Mouse (Mus musculus) neural tube, embryonic 14.5 days (tissue): ENCODE results near the gene Camk1. TPM values are rescaled to one million over a fixed set of nuclear protein-coding genes. Genes with fewer than 3 reads are reported as not detected.
A peak's percentile ranks its signal among the peaks of the same experiment; 100 is the strongest.

Experiments
- ATAC-seq: fragments of 200-750 bp; cut with Nextera tagmentation; 2 replicates; pipeline ENCODE4 v1.8.0; 2017; ENCODE audit warnings: low read depth, mild to moderate bottlenecking, moderate TSS enrichment, moderate library complexity
- H3K27ac ChIP-seq: fragments of 300-500 bp; sonication (generic); 2 replicates; pipeline ENCODE4 v1.5.1; 2014; ENCODE audit warnings: low read depth, mild to moderate bottlenecking, control low read depth, low read length, moderate library complexity, mixed read lengths
- H3K27me3 ChIP-seq: fragments of 300-500 bp; sonication (generic); 2 replicates; pipeline ENCODE4 v1.6.1; 2014; ENCODE audit warnings: low read length; ENCODE audit not compliant: control insufficient read depth, insufficient read depth
- H3K36me3 ChIP-seq: fragments of 300-500 bp; sonication (generic); 2 replicates; pipeline ENCODE4 v1.6.1; 2014; ENCODE audit warnings: low read length, mixed read lengths; ENCODE audit not compliant: control insufficient read depth, insufficient read depth
- H3K4me1 ChIP-seq: fragments of 300-500 bp; sonication (generic); 2 replicates; pipeline ENCODE4 v1.6.1; 2014; ENCODE audit warnings: low read length; ENCODE audit not compliant: control insufficient read depth, insufficient read depth
- H3K4me2 ChIP-seq: fragments of 300-500 bp; sonication (generic); 2 replicates; pipeline ENCODE4 v1.6.1; 2014; ENCODE audit warnings: mild to moderate bottlenecking, low read depth, low read length, control low read depth
- H3K4me3 ChIP-seq: fragments of 300-500 bp; sonication (generic); 2 replicates; pipeline ENCODE4 v1.5.1; 2014; ENCODE audit warnings: low read depth, low read length, control low read depth, mixed read lengths
- H3K9ac ChIP-seq: fragments of 300-500 bp; sonication (generic); replicated peaks from 2 replicates; pipeline ENCODE4 v1.6.1; 2014; ENCODE audit warnings: low read depth, mild to moderate bottlenecking, control low read depth, low read length, mixed read lengths
- H3K9me3 ChIP-seq: fragments of 300-500 bp; sonication (generic); 2 replicates; pipeline ENCODE4 v1.6.1; 2016; ENCODE audit warnings: low read length; ENCODE audit not compliant: control insufficient read depth
- WGBS: fragments of 180-500 bp; shearing (Covaris S2); extraction: QIAGEN DNeasy Blood & Tissue Kit; methylation state at CpG from one replicate; pipeline ENCODE4 v1.1.7; 2014; 5-methylcytosine and 5-hydroxymethylcytosine counted together
- polyA plus RNA-seq: library from polyadenylated mRNA; unstranded; fragments of >200 nt; fragmentation: Nextera tagmentation; extraction: Ambion mirVana; gene quantifications from 2 replicates; pipeline ENCODE4 v1.2.1, GENCODE M21; 2014

Camk1 gene
- polyA plus RNA-seq, 1 experiment from 2014 or later: 110 TPM

DNA sequence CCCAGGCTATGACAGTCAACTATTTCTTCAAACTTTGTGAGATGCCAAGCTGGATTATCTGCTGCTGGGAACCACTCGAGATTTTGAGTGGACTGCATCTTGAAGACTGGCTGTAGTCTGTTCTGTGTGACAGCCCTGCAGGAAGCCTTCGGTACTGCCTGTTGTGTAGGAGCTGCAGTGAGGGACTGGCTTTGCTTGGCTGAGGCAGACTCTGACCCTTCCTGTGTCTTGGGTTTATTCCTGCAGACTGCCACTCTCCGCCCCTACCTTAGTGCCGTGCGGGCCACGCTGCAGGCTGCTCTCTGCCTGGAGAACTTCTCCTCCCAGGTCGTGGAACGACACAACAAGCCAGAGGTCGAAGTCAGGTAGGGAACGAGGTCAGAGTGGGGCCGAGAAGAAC is 36.7 kb upstream of the Camk1 start:
- H3K4me2 ChIP-seq: no peak overlapping the region
- H3K9ac ChIP-seq: no peak overlapping the region
- no peaks in the 10 kb centered on the region for H3K9me3 ChIP-seq
- H3K27me3 ChIP-seq: no peaks in the 10 kb centered on the region
- peaks cover 12% of the 10 kb centered on the region for H3K4me1 ChIP-seq
- ATAC-seq: no peak
- H3K4me3 ChIP-seq: no peak overlapping the region
- no peak overlapping the region for H3K27ac ChIP-seq
- WGBS: 95% methylated on average over 11 of the region's 11 CpGs
- peaks cover 43% of the 10 kb centered on the region for H3K36me3 ChIP-seq

DNA sequence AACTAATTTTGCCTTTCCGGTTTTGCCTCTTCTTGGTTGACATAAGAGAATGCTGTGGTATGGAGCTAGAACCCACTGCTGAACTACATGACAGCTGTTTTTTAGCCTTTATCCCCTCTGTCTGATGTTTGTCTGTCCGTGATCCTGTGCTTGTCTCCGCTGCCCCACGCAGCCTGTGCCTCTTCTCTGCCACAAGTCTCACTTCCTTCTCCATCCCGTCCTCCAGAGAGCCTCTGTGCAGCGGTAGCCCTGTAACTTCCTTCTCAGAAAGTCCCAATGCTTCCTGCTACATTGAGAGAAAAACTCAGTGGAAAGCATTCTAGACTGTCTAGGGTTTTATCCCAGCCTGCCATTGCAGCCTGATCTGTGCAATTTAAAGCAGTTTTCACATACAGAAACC is 35.5 kb upstream of the Camk1 start:
- no peak overlapping the region for H3K27ac ChIP-seq
- H3K27me3 ChIP-seq: no peaks in the 10 kb centered on the region
- WGBS: 93% methylated on average over 6 of the region's 6 CpGs
- H3K9ac ChIP-seq: no peak overlapping the region
- peak overlapping the region; percentile 96; the same call in 1 of the 2 replicates for H3K4me3 ChIP-seq
- ATAC-seq: no peak
- peaks cover 12% of the 10 kb centered on the region for H3K4me1 ChIP-seq
- no peaks in the 10 kb centered on the region for H3K9me3 ChIP-seq
- H3K4me2 ChIP-seq: peak overlapping the region; percentile 98; the same call in 1 of the 2 replicates
- peaks cover 43% of the 10 kb centered on the region for H3K36me3 ChIP-seq

DNA sequence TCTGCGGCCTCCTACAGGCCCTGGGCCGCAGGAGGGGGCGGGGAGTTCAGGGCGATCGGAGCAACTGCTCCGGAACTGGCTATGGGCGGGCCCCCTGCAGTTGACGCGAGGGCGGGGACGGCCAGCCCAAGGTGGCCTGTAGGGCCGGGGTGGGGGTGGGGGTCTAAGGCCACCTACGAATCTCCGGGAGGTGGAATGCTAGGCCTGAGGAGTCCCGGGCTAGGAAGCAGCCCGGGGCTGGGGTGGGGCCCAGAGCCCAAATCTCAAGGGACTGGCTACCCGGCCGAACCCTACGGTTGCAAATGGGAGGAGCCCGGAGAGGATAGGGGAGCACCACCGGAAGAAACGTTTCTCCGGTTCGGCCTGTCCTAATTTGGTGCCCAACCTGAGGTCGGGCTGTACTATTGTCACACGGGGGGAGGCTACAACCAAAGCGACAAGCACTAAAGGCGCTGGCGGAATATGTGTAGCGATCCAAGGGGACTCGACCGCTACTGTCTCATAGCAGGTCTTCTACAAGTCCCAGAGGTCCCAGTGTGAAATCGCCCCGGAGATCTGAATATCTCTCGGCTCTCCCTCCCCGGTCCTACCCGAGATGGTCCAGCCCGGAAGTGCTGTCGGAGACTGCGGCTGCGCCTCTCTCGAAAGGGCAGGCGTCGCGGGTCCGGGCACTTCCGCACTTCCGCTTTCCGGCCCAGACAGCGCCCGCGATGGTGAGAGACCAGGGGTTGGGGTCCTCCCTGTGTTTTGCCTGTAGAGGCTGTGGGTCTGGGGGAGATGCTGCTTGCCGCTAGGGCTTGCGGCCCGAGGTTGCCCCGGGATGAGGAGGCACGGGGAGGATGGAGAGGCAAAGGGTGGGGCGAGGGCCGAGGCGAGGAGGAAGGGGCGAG is 34.0 kb upstream of the Camk1 start, which contains the start of the genes Tada3 and Arpc4:
Tada3 (minus strand) TSS at position 388 of the 890 bp plus-strand sequence.
Arpc4 (plus strand) TSS at position 620 of the 890 bp plus-strand sequence.
- no peaks in the 10 kb centered on the region for H3K9me3 ChIP-seq
- H3K4me2 ChIP-seq: peak within 1 kb of the TSS; percentile 98
- peak; percentile 95 for ATAC-seq
- peak within 1 kb of the TSS; percentile 96 for H3K4me3 ChIP-seq
- H3K27ac ChIP-seq: peak within 1 kb of the TSS; percentile 91
- H3K27me3 ChIP-seq: no peaks in the 10 kb centered on the region
- peak within 1 kb of the TSS; percentile 93 for H3K9ac ChIP-seq
- peaks cover 12% of the 10 kb centered on the region for H3K4me1 ChIP-seq
- H3K36me3 ChIP-seq: peaks cover 44% of the 10 kb centered on the region
- WGBS: under 1% methylated on average over 57 of the region's 61 CpGs

DNA sequence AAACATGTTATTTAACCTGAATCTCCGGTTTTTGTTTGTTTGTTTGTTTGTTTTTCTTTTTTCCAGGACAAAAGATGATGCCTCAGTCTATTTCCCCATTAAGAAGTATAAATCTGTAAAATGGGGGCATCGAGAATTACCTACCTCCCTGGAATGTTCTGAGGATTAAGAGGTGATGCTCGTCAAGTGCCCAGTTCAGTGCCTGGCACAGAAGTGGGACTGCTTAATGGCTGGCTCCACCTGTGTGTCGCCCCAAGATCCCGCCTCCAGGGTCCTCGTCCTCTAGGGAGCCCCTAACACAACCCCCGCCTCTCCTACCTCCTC is 33.4 kb upstream of the Camk1 start:
- H3K4me1 ChIP-seq: peaks cover 12% of the 10 kb centered on the region
- H3K9me3 ChIP-seq: no peaks in the 10 kb centered on the region
- peaks cover 46% of the 10 kb centered on the region for H3K36me3 ChIP-seq
- ATAC-seq: no peak
- H3K27ac ChIP-seq: peak overlapping the region; percentile 91
- H3K4me3 ChIP-seq: peak overlapping the region; percentile 96
- H3K27me3 ChIP-seq: no peaks in the 10 kb centered on the region
- H3K9ac ChIP-seq: peak overlapping the region; percentile 93
- WGBS: 13% methylated on average over 7 of the region's 7 CpGs
- H3K4me2 ChIP-seq: peak overlapping the region; percentile 98

DNA sequence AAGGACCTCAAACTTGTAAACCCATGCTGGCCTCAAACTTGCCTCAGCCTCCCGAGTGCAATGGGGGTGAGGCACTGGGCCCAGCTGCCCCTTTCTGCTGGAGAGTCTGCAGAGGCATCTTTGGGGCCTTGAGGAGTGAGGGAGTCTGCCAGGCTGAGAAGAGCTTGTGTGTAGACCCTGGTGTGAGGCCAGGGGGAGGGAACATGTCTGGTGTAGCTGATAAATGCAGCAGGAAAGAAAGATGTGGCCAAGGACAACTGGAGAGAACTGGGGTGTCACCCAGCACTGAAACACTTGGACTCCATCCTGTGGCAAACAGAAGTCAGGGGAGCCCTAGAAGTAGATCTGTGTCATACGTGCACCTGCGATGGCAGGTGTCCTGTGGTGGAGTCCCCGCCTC is 29.7 kb upstream of the Camk1 start:
- no peak overlapping the region for H3K9ac ChIP-seq
- no peak for ATAC-seq
- H3K4me1 ChIP-seq: peaks cover 4% of the 10 kb centered on the region; the same call in 1 of the 2 replicates
- H3K27ac ChIP-seq: no peak overlapping the region
- WGBS: 97% methylated on average over 4 of the region's 4 CpGs
- no peaks in the 10 kb centered on the region for H3K9me3 ChIP-seq
- no peak overlapping the region for H3K4me2 ChIP-seq
- H3K4me3 ChIP-seq: no peak overlapping the region
- H3K36me3 ChIP-seq: peaks cover 50% of the 10 kb centered on the region
- no peaks in the 10 kb centered on the region for H3K27me3 ChIP-seq

DNA sequence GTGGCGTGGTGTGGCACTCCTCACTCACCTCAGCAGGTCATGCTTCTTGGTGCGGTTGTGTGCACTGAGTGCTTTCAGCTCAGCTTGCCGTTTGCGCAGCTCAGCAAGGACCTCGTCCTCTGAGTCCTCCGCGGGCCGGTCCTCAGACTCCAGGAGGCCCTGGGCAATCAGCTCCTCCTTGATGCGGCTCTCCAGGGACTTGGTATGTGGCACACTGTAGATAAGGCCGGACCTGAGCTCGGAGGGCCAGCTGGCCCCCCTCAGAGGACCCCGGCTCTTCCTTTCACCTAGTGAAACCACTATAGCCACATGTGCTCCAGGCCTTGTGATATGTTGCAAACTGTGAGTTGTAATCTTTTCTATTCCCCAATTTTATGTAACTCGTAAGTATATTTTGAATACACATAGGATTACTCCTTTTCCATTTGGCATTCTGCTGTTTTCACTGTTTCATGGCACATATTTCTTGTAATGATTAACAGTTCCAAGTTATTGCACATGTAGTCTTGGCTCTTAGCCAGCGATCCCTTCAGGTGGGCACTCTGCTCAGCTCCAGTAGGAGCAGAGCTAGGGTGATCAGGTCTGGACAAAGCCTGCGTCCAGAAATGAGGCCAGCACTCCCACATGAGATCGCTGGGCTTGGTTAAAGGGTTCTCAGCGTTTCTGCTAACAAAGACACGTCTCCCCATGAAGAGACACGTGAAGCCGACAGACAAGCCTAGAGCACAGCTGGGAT is 26.6 kb upstream of the Camk1 start:
- H3K4me1 ChIP-seq: no peaks in the 10 kb centered on the region

DNA sequence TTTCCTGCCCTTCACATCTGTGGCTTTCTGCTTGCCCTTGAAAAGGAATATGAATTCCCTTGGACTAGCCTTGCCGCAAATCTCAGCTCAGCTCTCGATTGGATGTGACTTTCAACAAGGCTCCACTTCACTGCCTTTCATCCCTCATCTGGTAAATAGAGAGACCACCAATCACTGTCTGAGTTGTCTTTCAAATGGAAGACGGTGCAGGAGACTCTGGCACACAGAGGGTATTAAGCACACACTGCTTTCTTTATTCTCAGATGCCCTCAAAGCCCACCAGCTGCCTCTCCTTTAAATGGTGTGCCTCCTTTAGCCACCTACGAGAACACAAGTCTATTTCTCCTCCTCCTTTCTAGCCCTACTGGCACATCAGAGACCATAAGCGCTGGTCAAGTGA is 24.8 kb upstream of the Camk1 start:
- H3K27ac ChIP-seq: no peak overlapping the region
- no peak overlapping the region for H3K4me3 ChIP-seq
- 65% methylated on average over 5 of the region's 5 CpGs for WGBS
- H3K9ac ChIP-seq: no peak overlapping the region
- H3K9me3 ChIP-seq: no peaks in the 10 kb centered on the region
- H3K4me1 ChIP-seq: no peaks in the 10 kb centered on the region
- no peaks in the 10 kb centered on the region for H3K27me3 ChIP-seq
- H3K36me3 ChIP-seq: peaks cover 40% of the 10 kb centered on the region
- no peak for ATAC-seq
- no peak overlapping the region for H3K4me2 ChIP-seq

More for the DNA sequence above, 26.6 kb upstream of the Camk1 start:
- Histone ChIP-seq H3K27ac (no peak overlapping the region), H3K9me3 (no peaks in the 10 kb centered on the region), H3K4me3 (no peak overlapping the region), H3K9ac (no peak overlapping the region), H3K4me2 (no peak overlapping the region), H3K36me3 (peaks cover 56% of the 10 kb centered on the region), H3K27me3 (no peaks in the 10 kb centered on the region)
- whole genome bisulfite sequencing: 95% methylated on average over 20 of the region's 20 CpGs
- ATAC-seq: no peak

DNA sequence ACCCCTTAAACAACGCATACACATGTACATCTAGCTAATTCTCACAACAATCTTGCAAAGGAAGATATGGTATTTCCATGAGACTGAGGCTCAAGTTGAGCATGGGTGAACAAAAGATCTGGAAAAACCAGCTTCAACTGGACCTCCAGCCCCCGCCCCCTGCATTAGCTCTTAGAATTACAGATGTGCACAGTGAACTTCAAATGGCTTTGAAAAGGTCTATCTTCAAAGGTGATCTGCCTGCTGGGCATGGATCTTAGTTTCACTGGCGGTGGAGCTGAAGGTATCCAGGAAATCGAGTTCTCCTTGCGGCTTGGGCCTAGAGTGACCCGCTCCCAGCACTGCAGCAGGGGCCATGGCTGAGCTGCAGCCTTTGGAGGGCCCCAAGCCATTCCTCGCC is 24.3 kb upstream of the Camk1 start:
- no peaks in the 10 kb centered on the region for H3K9me3 ChIP-seq
- H3K4me2 ChIP-seq: no peak overlapping the region
- H3K4me1 ChIP-seq: no peaks in the 10 kb centered on the region
- H3K36me3 ChIP-seq: peaks cover 36% of the 10 kb centered on the region
- H3K4me3 ChIP-seq: no peak overlapping the region
- no peaks in the 10 kb centered on the region for H3K27me3 ChIP-seq
- no peak for ATAC-seq
- 89% methylated on average over 7 of the region's 7 CpGs for WGBS
- no peak overlapping the region for H3K9ac ChIP-seq
- H3K27ac ChIP-seq: no peak overlapping the region

DNA sequence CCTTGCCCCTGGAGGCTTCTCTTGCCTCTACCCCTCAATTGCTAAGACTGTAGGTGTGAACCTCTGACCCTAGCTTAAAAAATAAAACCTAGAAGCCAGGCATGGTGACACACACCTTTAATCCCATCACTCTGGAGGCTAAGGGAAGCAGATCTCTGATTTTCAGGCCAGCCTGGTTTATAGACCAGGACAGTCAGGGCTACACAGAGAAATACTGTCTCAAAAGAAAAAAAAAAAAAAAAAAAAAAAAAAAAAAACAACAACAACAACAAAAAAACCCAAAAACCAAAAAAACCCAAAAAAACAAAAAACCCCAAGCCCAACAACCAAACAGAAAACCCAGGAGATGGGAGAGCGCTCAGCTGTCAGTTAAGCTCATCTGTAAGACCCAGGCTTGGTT is 23.8 kb upstream of the Camk1 start:
- 100% methylated on average over 1 of the region's 1 CpGs for WGBS
- no peak for ATAC-seq
- H3K27me3 ChIP-seq: no peaks in the 10 kb centered on the region
- H3K4me3 ChIP-seq: no peak overlapping the region
- H3K4me1 ChIP-seq: no peaks in the 10 kb centered on the region
- H3K27ac ChIP-seq: no peak overlapping the region
- no peak overlapping the region for H3K4me2 ChIP-seq
- no peak overlapping the region for H3K9ac ChIP-seq
- peaks cover 31% of the 10 kb centered on the region for H3K36me3 ChIP-seq
- H3K9me3 ChIP-seq: no peaks in the 10 kb centered on the region
